Mouse (Mus musculus) gastrocnemius, postnatal 14 days (tissue): ENCODE results near the gene Smco1. TPM values are rescaled to one million over a fixed set of nuclear protein-coding genes. Genes with fewer than 3 reads are reported as not detected.
"Not testable (repeated sequence)": the region's sequence is repeated elsewhere in the genome, so short reads cannot be mapped to it uniquely, and the experiment has no call there.

Experiments used
- DNase-seq: peaks from one replicate; pipeline ENCODE4 v3.0.0; 2021; ENCODE audit warnings: mixed read lengths
- intact Hi-C: fragments of 180-260 bp; cut with DNase I; formaldehyde crosslinking; loops from one replicate; pipeline ENCODE4 v1.15.1; 2025; ENCODE audit warnings: low total_unique reads
- long read RNA-seq, 2 experiments: library from polyadenylated mRNA; stranded (forward); transcript quantifications; one replicate each; pipeline ENCODE4 v2.0.0; 2021
- total RNA-seq, 2 experiments: library from RNA; stranded (reverse); gene quantifications; 2 replicates each; pipeline ENCODE4 v1.2.3; 2021

The Smco1 gene
- total RNA-seq: 10 to 100 TPM; 24.5 to 42.0 TPM
- long read RNA-seq, experiment 1, transcript Smco1-201 (3 exons, 1,410 nt): major isoform, 25 of 33 reads
- long read RNA-seq, experiment 1, partial matches to known transcripts: 0 of 33 reads
- long read RNA-seq, experiment 1, other reads (novel, unspliced or antisense): 8 of 33 reads
- long read RNA-seq, experiment 2, transcript Smco1-201 (3 exons, 1,410 nt): major isoform, 24 of 32 reads
- long read RNA-seq, experiment 2, partial matches to known transcripts: 0 of 32 reads
- long read RNA-seq, experiment 2, other reads (novel, unspliced or antisense): 8 of 32 reads

DNA sequence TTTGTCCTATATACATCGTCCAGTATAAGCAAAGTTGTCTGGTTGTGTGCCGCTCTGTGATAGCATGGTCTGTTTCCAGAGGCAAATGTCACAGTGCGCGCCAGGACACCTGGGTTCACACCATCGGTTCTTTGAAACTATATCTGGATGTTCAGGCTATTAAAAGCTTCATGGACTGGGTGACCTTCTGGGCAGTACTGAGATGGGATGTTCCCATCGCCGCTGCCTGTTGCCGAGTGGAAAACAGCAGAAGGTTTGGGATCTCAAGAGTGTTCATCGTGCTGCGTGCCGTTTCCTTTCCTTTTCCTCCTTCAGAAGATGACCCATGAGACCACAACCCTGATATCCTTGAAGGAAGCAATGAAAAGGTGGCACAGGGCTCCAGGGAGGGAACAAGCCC lies at the start of gene Smco1:
TSS of gene Smco1 (plus strand) at position 178 of the 400 bp plus-strand sequence.
- intact Hi-C loops: no loop called here

DNA sequence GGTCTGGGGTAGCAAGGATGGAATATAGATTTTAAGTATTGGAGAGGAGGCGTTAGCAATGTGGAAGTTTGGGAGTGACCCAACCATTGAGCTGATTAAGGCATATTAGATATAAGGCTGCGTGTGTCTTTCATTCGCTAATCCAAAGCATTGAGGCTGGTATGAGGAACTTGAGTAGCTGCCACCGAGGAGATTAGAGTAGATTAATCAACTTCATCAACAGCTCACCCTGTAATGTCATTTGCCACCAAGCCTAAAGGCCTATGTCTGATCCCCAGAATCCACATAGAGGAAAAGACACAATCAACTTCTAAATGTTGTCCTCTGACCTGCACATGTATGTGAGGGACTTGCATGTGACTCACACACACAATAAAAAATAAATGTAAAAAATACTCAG lies 49.5 kb upstream of the Smco1 start:
- intact Hi-C loops: no loop called here
- DNase-seq: no peak

More for the DNA sequence above, at the start of gene Smco1:
- peak; percentile 30 for DNase-seq

DNA sequence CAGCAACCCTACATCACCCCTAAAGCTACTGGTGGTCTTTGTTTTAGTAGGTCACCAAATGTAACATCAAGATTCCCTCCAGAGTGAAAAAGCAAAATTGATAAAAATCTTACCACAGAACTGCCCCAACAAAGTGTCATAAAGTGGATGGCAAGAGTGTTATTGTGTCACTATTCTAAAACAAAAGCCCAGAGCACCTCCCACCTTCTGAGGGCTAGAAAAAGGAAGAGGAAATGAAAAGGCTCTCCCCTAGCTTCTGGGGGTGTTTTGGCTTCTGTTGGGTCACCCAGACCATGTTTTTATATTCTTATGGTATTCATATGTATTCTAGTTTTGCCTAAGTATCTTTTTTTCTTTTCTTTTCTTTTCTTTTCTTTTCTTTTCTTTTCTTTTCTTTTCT lies 48.9 kb upstream of the Smco1 start:
- intact Hi-C loops: no loop called here
- DNase-seq: no peak

DNA sequence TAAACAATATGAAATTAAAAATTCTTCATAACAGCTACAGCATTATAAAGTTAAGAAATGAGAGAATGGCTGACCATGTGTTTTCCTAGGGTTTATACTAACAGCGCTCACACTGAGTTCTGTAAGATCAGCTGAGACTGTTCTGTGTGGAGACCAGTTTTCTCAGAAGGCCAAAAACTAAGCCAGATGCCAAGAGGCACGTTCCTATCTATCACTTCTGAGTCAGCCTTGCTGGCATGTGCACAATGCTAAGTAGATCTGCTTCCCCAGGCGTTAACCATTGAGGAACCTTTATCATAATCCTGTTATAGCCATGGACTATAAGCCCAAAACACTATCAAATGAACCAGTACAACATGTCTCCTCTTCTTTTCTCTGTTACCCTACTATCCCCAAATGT lies 39.2 kb upstream of the Smco1 start:
- DNase-seq, intact Hi-C loops: not testable (repeated sequence)

- no peak for DNase-seq
- intact Hi-C loops: no loop called here
These were observed 33.2 kb upstream of the Smco1 start for GRCm38 (mm10) chr16:32237930-32238680.

DNA sequence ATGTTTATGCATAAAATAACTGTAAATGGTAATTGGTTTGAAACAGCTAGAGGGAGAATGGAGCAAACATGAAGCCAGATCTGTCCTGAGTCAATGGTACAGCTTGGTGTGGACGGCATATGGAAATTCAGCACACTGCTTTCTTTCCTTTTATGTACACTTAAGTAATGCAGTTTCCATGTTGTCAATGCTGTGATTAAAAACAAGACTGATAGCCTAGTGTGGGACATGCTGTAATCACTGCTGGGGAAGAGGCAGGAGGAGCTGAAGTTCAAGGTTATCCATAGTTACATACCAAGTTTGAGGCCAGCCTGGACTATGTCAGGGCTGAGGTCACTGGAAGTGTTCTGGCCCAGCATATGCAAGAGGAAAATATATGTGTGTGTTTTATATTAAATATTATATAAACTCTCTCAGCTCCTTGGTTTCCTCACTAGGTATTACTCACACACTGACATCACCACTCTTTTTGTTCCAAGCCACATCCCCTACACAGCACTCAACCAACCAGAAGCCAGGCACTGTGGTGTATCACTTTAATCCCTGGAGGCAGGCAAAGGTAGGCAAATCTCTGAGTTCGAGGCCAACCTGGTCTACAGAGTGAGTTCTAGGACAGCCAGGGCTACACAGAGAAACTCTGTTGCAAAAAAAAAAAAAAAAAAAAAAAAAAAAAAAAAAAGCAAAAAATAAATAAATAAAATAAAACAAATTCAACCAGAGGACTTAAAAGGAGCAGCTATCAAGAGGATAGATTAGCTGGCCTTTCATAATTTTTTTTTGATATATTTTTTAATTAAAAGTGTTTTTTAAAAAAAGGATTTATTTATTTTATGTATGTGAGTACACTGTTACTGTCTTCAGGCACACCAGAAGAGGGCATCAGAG lies 31.6 kb upstream of the Smco1 start:
- intact Hi-C loops: no loop called here
- DNase-seq: no peak

DNA sequence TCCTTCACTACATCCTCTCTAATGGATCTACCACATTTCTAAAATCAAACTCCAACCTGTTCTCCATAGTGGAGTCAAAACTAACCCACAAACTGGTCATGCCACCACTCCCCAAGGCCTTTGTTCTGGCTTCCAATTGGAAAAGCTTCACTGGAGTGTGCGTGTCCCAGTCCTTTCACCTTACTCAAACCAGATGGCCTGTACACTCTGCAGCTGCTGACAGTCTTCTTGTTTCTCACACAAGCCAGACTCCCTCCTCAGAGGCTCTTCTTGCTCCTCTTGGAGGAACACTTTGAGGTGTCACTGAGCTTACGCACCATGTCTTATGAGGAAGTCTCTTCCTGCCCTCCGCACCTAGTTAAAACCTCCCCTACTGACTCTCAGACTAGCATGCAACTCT lies 27.4 kb upstream of the Smco1 start:
- no peak for DNase-seq
- intact Hi-C loops: no loop called here

DNA sequence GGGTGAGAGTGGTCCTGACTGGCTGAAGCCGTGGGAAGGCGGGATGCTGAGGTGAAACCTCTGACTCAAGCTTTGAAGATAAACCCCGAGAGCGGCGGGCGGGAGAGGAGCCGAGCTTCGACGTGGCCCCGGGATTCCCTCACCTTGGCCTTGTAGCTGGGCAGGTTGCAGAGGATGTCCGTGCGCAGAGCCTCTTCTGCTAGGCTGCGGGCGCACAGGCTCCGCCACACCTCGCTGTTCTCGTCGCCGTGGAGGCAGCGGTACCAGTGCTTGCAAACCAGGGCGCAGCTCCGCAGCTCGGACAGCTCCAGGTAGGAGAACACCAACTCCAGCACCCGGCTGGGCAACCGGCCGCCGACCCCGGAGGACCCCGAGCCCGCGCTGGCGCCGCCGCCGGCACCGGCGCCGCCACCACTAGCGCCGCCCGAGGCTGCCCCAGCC lies 24.9 kb upstream of the Smco1 start:
- DNase-seq: no peak
- intact Hi-C loops: no loop called here

GRCm38 (mm10) chr16:32246952-32247370 lies 24.3 kb upstream of the Smco1 start, which contains the start of the genes Fbxo45 and Wdr53:
Gene Fbxo45, minus strand, starts transcription at chr16:32247158.
Gene Wdr53, plus strand, starts transcription at chr16:32247227.
- intact Hi-C loops: no loop called here
- DNase-seq: peak; percentile 98

GRCm38 (mm10) chr16:32264225-32264624 lies 7.0 kb upstream of the Smco1 start:
- not testable (repeated sequence) for DNase-seq

DNA sequence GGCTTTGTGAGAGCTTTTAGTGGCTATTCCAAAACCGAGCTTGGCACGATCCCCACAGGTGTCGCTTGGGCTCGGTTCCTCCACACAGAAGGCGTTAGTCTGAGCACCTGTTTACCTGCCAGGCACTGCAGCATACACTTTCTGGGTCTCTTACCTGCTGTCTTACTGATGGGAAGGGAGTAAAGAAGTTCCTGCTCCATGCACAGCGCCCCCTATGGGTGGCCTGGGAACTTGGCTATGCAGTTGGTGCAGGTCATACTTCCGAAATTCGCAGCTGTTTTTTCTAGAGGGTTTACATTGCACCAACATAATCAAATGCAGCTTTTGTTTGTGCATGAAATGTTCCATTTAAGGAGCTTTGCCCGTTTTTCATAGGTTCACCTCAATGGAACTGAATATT lies 2.1 kb downstream of the Smco1 start:
- no peak for DNase-seq
- intact Hi-C loops: no loop called here

More at GRCm38 (mm10) chr16:32264225-32264624, 7.0 kb upstream of the Smco1 start:
- intact Hi-C loops: not testable (repeated sequence)

GRCm38 (mm10) chr16:32275041-32275440 lies 3.8 kb downstream of the Smco1 start:
- DNase-seq: no peak
- intact Hi-C loops: no loop called here

GRCm38 (mm10) chr16:32275830-32276229 lies 4.6 kb downstream of the Smco1 start:
- DNase-seq: no peak
- intact Hi-C loops: no loop called here

GRCm38 (mm10) chr16:32277308-32278256 lies 6.3 kb downstream of the Smco1 start, which contains the start of gene Rnf168:
Gene Rnf168, plus strand, starts transcription at chr16:32277459.
- intact Hi-C loops: no loop called here
- peak; percentile 92 for DNase-seq

DNA sequence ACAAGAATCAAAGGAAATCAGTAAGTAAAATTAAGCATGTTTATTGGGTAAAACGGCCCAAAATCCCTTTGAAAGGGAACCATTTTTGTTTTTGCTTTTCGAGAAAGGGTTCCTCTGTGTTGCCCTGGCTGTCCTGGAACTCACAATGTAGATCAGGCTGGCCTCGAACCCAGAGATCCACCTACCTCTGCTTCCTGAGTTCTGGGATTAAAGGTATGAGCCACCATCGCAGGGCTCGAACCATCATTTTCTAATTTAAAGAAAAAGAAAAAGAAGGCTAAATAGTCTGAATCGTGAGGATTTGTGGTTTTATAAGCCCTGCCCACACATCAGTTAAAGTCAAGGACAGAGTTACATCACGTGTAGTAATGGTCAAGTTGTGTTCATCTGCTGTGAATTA lies 7.1 kb downstream of the Smco1 start:
- no peak for DNase-seq
- intact Hi-C loops: no loop called here

DNA sequence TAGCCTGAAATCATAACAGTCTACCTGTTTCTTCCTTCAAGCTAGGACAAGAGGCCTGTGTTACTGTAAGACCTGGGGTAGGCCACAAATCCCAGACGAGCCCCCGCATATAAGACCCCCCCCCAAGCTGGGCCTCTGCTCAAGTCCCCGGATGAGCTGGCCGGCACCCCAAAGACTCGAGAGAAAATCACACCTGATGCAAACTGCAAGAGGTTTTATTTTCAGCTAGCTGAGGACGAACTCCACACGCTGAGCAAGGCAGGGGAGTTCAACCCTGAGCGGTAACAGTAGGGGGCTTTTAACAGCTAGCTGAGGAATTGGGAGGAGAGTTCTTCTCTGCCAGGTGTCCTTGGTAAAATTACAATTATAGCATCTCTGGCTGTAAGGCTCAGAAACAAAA lies 8.9 kb downstream of the Smco1 start:
- intact Hi-C loops: no loop called here
- no peak for DNase-seq

DNA sequence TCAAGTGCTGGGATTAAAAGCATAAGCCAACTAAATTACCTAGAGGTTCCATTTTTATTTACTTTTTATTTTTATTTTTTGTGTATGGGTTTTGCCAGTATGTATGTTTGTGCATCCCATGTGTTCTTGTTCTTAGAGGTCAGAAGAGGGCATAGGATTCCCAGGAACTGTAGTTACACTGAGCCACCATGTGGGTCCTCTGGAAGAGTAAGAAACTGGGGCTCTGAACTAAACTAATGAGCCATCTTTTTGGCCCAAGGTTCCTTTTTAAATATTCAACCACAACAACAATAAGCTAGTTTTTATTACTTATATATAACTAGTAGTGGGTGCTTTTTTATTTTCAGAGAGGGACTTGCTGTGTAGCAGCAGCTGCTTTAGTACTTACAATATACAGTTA lies 11.3 kb downstream of the Smco1 start:
- DNase-seq: no peak
- intact Hi-C loops: no loop called here

- no peak for DNase-seq
- intact Hi-C loops: no loop called here
These were observed 20.6 kb downstream of the Smco1 start for GRCm38 (mm10) chr16:32291821-32292220.

- DNase-seq, intact Hi-C loops: not testable (repeated sequence)
These were observed 28.3 kb downstream of the Smco1 start for GRCm38 (mm10) chr16:32299617-32300016.
